Mouse (Mus musculus): ENCODE data around the gene Aven.
"Not testable (repeated sequence)": the region's sequence is repeated elsewhere in the genome, so short reads cannot be mapped to it uniquely, and the experiment has no call there.

Gene Aven

DNA sequence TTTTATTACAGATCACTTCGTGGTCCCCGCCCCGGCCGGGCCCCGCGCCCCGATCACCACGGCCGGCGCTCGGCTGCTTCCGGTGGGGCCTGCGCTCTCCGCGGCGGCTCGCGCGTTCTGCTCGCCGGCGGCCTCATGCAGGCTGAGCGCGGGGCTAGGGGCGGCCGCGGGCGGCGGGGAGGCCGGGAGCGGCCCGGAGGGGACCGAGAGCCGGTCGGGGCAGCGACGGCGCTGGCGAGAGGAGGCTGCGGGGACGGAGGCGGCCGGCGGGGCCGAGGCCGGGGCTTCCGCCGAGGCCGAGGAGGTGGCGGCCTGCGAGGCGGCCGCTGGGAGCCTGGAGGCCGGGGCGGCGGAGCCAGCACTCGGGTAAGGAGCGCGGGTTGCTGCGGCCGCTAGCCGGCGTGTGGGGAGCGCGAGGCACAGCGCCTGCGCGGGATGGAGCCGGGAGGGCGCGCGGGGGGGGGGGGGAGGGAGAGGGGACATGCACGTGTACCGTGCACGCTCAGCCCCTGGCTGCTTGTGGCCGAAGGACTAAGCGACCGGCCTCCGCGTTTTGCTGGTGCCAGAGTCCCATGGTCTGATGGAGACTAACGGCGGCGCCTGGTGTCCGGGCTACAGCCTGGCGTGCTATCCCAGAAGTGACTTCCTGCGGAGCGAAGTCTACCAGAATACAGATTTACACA lies at the start of gene Aven:
TSS of gene Aven (plus strand) at position 109 of the 683 bp plus-strand sequence.
- peak; percentile 82 to 93 for DNase-seq

- DNase-seq, result no peak
Measured at GRCm38 (mm10) chr2:112443491-112443890, 49.3 kb upstream of the Aven start.

- no peak for DNase-seq
Measured at GRCm38 (mm10) chr2:112445511-112445910, 47.3 kb upstream of the Aven start.

- DNase-seq, result not testable (repeated sequence)
Measured at GRCm38 (mm10) chr2:112448046-112448445, 44.7 kb upstream of the Aven start.

DNA sequence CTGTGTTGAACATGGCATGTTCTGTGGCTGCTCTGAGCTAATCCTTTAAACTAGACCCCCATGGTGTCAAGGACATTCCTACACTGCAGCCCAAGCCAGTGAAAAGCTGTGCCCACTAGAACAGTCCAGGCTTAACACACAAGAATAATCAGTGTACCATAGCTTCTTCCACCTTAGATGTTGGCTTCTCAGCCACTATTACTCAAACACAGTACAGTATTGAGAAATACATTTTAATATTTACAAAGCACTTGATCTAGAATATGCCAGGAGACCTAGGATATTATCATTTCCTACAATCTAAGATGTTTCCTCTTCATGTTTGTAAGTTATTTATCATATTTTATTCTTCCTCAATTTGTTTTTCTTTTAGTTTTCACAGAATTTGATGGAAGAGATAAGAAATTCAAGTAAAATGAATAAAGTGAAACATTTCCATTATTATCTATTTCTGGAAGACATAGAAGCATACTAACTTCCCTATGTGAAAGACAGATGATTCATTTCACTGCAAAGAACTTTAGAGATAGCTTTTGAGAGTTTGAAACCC lies 44.2 kb upstream of the Aven start:
- DNase-seq, result no peak

GRCm38 (mm10) chr2:112449597-112450296 lies 43.0 kb upstream of the Aven start:
- peak; percentile 16 to 27 for DNase-seq

- not testable (repeated sequence) for DNase-seq
Measured at GRCm38 (mm10) chr2:112452513-112452912, 40.3 kb upstream of the Aven start.

DNA sequence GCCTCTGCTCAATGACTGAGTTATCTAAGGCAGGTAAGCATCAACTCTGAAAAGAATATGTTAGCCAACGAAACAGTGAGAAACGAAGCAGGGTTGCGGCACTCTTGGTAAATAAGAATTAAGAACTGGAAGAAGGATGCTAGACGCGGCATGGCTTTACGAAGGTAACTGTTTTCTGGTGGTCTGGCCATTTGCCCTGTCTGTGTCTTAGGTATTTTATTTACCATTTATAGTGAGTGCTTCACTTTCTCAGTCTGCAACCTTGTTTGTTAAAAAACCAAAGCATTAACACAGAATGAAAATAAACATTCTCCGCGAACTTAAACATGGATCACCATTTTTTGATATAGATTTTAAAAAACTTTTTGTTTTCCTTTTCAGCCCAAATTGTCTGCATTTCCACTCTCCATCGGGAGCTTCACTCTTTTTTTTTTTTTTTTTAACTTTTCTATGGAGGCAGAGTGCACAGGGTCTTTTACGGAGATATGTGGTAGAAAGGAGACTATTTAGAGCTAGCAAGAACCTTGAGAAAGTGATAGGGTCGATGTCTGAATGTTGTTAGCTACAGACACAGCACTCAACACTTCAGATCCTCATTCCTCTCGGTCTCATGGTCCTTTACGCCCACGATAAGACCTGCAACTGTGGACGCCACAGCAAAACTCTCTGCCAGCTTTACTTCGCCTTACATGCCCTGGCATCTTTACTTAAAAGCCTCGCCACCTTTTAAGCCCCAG lies 38.5 kb upstream of the Aven start:
- DNase-seq, result no peak

DNA sequence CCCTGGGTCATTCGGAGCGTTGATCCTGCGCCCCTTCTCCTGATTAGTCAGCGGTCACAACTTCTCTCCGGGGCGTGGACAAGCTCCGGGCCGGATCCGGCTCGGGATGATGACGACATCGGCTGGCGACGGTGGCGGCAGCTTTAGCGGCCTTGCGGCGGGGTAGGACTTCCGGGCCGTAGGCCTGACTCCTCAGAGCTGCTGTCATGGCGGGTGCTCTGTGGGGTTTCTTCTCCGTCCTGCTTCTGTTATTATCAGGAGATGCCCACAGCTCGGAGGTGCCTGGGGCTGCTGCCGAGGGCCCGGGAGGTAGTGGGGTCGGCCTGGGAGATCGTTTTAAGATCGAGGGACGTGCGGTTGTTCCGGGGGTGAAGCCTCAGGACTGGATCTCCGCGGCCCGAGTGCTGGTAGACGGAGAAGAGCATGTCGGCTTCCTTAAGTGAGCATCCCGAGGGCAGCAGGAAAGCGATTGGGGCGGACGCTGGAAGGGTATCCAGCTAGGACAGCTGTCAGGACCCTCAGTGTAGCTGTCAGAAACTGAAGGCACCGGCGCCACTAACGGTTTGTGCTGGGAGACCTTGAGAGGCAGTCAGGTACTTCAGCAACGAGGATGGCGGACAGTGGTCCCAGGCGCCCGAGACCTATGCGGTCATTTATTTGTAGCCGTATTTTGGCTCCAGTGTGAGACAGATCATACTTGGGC lies 37.8 kb upstream of the Aven start, which contains the start of gene Emc7:
TSS of gene Emc7 (plus strand) at position 136 of the 703 bp plus-strand sequence.
- peak; percentile 98 for DNase-seq

DNA sequence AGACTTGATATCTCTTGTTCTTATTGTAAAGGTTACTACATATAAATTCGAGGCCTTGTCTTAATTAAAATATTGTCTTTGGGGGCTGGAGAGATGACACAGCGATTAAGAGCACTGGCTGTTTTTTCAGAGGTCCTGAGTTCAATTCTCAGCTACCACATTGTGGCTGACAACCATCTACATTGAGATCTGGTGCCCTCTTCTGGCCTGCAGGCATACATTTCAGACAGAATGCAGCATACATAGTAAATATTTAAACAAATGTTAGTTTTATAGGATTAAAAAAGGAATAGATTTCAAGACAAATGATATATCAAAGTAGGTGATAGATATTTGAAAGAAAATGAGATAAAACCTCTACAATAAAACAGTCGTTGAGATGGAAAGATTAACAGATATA lies 32.2 kb upstream of the Aven start:
- no peak for DNase-seq

GRCm38 (mm10) chr2:112469542-112469941 lies 23.2 kb upstream of the Aven start:
- no peak for DNase-seq

DNA sequence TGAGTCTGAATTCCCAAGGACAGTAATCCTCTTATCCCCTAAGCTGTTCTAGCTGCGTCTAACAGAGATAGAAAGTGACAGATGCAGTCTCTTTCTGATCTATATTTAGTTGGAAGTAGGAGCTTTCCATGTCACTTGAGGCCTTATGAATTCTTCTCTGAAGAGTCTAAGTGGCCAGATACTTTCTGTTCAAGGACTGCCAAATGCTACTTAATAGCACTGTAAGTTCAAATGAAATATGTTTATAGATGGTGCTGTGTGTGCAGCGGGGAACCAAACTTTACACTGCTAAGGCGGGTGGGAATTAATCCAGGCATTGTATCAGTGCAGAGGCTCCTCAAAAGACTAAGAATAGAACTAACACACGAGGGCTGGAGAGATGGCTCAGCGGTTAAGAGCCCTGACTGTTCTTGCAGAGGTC lies 21.8 kb upstream of the Aven start:
- DNase-seq, result no peak

DNA sequence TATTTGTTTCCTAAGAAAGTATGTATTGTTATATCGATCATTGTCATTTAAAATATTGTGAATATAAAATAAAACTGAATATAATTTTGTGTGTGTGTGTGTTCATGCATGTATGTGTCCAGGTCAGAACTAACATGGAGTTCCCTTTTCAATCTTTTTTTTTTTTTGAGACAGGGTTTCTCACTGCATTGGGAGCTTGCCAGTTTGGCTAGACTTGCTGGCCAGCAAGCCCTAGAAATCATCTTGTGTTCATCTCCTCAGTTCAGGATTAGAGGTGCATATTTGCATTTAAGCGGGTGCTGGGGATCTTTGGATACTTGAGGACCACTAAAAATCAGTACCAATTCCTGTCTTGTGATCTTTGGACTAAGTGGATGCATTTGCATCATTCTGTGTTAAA lies 20.7 kb upstream of the Aven start:
- DNase-seq, result no peak

GRCm38 (mm10) chr2:112474997-112475724 lies 17.6 kb upstream of the Aven start:
- DNase-seq, result no peak

GRCm38 (mm10) chr2:112476554-112476953 lies 16.2 kb upstream of the Aven start:
- DNase-seq, result no peak

- DNase-seq, result no peak
Measured at GRCm38 (mm10) chr2:112480669-112481068, 12.1 kb upstream of the Aven start, which contains the start of gene Chrm5. Gene Chrm5, minus strand, starts transcription at chr2:112480769.

- DNase-seq, result no peak
Measured at GRCm38 (mm10) chr2:112481564-112481963, 11.2 kb upstream of the Aven start.

DNA sequence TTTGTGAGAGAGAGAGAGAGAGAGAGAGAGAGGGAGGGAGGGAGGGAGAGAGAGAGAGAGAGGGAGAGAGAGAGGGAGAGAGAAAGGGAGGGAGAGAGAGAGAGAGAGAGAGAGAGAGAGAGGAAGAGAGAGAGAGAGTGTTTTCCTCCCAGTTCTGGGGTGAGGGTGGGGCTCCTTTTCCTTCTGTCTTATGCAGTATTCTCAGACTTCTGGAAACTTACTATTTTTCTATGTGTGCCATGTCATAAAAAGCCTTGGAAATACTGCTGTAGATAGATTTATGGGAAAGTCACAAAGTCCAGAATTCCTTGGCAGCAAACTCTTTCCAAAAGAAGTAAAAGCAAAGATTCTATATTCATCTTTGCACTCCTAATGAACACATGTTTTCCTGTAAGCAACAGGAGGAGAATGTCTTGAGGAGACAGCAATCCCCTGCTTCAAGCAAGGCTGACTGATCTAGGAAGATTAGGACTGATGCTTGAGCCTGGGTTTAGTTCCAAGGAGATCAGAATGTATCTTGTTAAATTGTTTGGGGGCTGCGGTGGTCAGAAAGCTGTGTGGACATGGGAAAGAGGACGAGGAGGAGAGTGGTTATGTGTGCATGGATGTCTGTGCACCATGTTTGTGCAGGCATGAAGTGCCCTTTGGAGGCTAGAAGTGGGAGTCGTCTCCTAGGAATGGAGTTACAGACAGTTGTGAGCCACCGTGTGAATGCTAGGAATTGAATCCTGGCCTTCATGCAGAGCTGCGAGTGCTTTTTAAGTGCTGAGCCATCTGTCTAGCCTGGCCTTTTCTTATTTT lies 10.0 kb upstream of the Aven start:
- no peak for DNase-seq

- DNase-seq, result no peak
Measured at GRCm38 (mm10) chr2:112483334-112483651, 9.5 kb upstream of the Aven start.

- no peak for DNase-seq
Measured at GRCm38 (mm10) chr2:112484886-112485285, 7.9 kb upstream of the Aven start.
